Mouse (Mus musculus) stomach, postnatal 0 days (tissue): Measurements from ENCODE around the gene BC048562. TPM values are rescaled to one million over a fixed set of nuclear protein-coding genes. Genes with fewer than 3 reads are reported as not detected.

Experiments used
- ATAC-seq: fragments of 200-750 bp; cut with Nextera tagmentation; 2 replicates; pipeline ENCODE4 v1.8.0; 2017; ENCODE audit not compliant: low FRiP score, low TSS enrichment
- DNase-seq: peaks from one replicate; pipeline ENCODE4 v3.0.0-alpha.2; 2016; ENCODE audit warnings: low spot score
- H3K27ac ChIP-seq: fragments of 300-500 bp; sonication (generic); replicated peaks from 2 replicates; pipeline ENCODE4 v1.5.1; 2014; ENCODE audit warnings: mild to moderate bottlenecking, control low read depth
- H3K27me3 ChIP-seq: fragments of 300-500 bp; sonication (generic); 2 replicates; pipeline ENCODE4 v1.6.1; 2014; ENCODE audit warnings: low read length; ENCODE audit not compliant: control insufficient read depth, insufficient read depth
- H3K36me3 ChIP-seq: fragments of 300-500 bp; sonication (generic); 2 replicates; pipeline ENCODE4 v1.6.1; 2014; ENCODE audit warnings: low read length, mixed read lengths; ENCODE audit not compliant: control insufficient read depth, insufficient read depth
- H3K4me1 ChIP-seq: fragments of 300-500 bp; sonication (generic); replicated peaks from 2 replicates; pipeline ENCODE4 v1.6.1; 2014; ENCODE audit warnings: antibody characterized with exemption; ENCODE audit not compliant: control insufficient read depth, insufficient read depth
- H3K4me2 ChIP-seq: fragments of 300-500 bp; sonication (generic); replicated peaks from 2 replicates; pipeline ENCODE4 v1.6.1; 2014; ENCODE audit warnings: low read depth, mild to moderate bottlenecking, control low read depth, moderate library complexity
- H3K4me3 ChIP-seq: fragments of 300-500 bp; sonication (generic); 2 replicates; pipeline ENCODE4 v1.5.1; 2014; ENCODE audit warnings: low read depth, low read length, control low read depth
- H3K9ac ChIP-seq: fragments of 300-500 bp; sonication (generic); 2 replicates; pipeline ENCODE4 v1.6.1; 2014; ENCODE audit warnings: mild to moderate bottlenecking, low read length, control low read depth, mixed read lengths
- H3K9me3 ChIP-seq: fragments of 300-500 bp; sonication (generic); 2 replicates; pipeline ENCODE4 v1.6.1; 2016; ENCODE audit warnings: low read length; ENCODE audit not compliant: control insufficient read depth
- CTCF ChIP-seq: IDR thresholded peaks from 2 replicates; pipeline ENCODE4 v1.5.1; 2016; ENCODE audit warnings: antibody characterized with exemption, low read depth, mild to moderate bottlenecking, moderate library complexity
- EP300 ChIP-seq: optimal IDR thresholded peaks from 2 replicates; pipeline ENCODE3; 2016; ENCODE audit warnings: antibody characterized with exemption
- WGBS: fragments of 180-500 bp; shearing (Covaris S2); extraction: QIAGEN DNeasy Blood & Tissue Kit; methylation state at CpG from one replicate; pipeline ENCODE4 v1.1.7; 2014; 5-methylcytosine and 5-hydroxymethylcytosine counted together
- polyA plus RNA-seq: library from polyadenylated mRNA; unstranded; fragments of >200 nt; fragmentation: Nextera tagmentation; extraction: Ambion mirVana; gene quantifications from 2 replicates; pipeline ENCODE4 v1.2.1, GENCODE M21; 2015

BC048562 gene
- polyA plus RNA-seq, 1 experiment from 2014 or later, result not detected

GRCm38 (mm10) chr9:108411381-108411942 is 24.8 kb upstream of the BC048562 start:
- H3K4me2 ChIP-seq, result no peak overlapping the region
- H3K27ac ChIP-seq, result no peak overlapping the region
- H3K9ac ChIP-seq, result no peak overlapping the region
- TF ChIP-seq EP300, result no peak
- no peak for TF ChIP-seq CTCF
- no peaks in the 10 kb centered on the region for H3K36me3 ChIP-seq
- WGBS, result 77% methylated on average over 9 of the region's 9 CpGs
- H3K27me3 ChIP-seq, result no peaks in the 10 kb centered on the region
- DNase-seq, result no peak
- H3K4me1 ChIP-seq, result no peaks in the 10 kb centered on the region
- H3K9me3 ChIP-seq, result no peaks in the 10 kb centered on the region
- ATAC-seq, result no peak
- no peak overlapping the region for H3K4me3 ChIP-seq

- Histone ChIP-seq H3K4me2 (no peak overlapping the region), H3K4me1 (no peaks in the 10 kb centered on the region), H3K9me3 (no peaks in the 10 kb centered on the region), H3K36me3 (no peaks in the 10 kb centered on the region), H3K27me3 (no peaks in the 10 kb centered on the region), H3K9ac (no peak overlapping the region), H3K27ac (no peak overlapping the region), H3K4me3 (no peak overlapping the region)
- DNase-seq (no peak), ATAC-seq (no peak)
- TF ChIP-seq CTCF (peak; percentile 65), EP300 (no peak)
- WGBS, result 68% methylated on average over 1 of the region's 1 CpGs
Measured at GRCm38 (mm10) chr9:108412221-108412620, 24.1 kb upstream of the BC048562 start.

- Histone ChIP-seq H3K36me3 (no peaks in the 10 kb centered on the region), H3K4me2 (no peak within 1 kb of the TSS), H3K9me3 (no peaks in the 10 kb centered on the region), H3K9ac (no peak within 1 kb of the TSS), H3K27ac (no peak within 1 kb of the TSS), H3K27me3 (no peaks in the 10 kb centered on the region), H3K4me1 (no peaks in the 10 kb centered on the region), H3K4me3 (no peak within 1 kb of the TSS)
- ATAC-seq (no peak), DNase-seq (no peak)
- no peak for TF ChIP-seq EP300
- TF ChIP-seq CTCF, result no peak
Measured at GRCm38 (mm10) chr9:108428384-108428783, 7.9 kb upstream of the BC048562 start, which contains the start of gene Ccdc36. Gene Ccdc36, minus strand, starts transcription at chr9:108428484.

- ATAC-seq (peak; percentile 65; the same call in 1 of the 2 replicates), DNase-seq (peak; percentile 50)
- Histone ChIP-seq H3K27ac (no peak overlapping the region), H3K36me3 (no peaks in the 10 kb centered on the region), H3K9me3 (no peaks in the 10 kb centered on the region), H3K4me3 (peak overlapping the region; percentile 8), H3K4me2 (peak overlapping the region; percentile 24), H3K4me1 (no peaks in the 10 kb centered on the region), H3K27me3 (no peaks in the 10 kb centered on the region), H3K9ac (no peak overlapping the region)
- WGBS, result 54% methylated on average over 32 of the region's 32 CpGs
- TF ChIP-seq CTCF (no peak), EP300 (no peak)
Measured at GRCm38 (mm10) chr9:108431431-108432067, 4.7 kb upstream of the BC048562 start.

- Histone ChIP-seq H3K4me1 (no peaks in the 10 kb centered on the region), H3K9me3 (no peaks in the 10 kb centered on the region), H3K27ac (no peak overlapping the region), H3K4me2 (no peak overlapping the region), H3K36me3 (no peaks in the 10 kb centered on the region), H3K27me3 (no peaks in the 10 kb centered on the region), H3K9ac (no peak overlapping the region), H3K4me3 (no peak overlapping the region)
- WGBS, result 78% methylated on average over 6 of the region's 6 CpGs
- DNase-seq (no peak), ATAC-seq (no peak)
- TF ChIP-seq CTCF, result no peak
- no peak for TF ChIP-seq EP300
Measured at GRCm38 (mm10) chr9:108439176-108439575, 2.9 kb downstream of the BC048562 start.

GRCm38 (mm10) chr9:108440485-108440884 is 4.2 kb downstream of the BC048562 start:
- WGBS, result 65% methylated on average over 5 of the region's 5 CpGs
- H3K4me1 ChIP-seq, result no peaks in the 10 kb centered on the region
- no peak for ATAC-seq
- no peak overlapping the region for H3K4me2 ChIP-seq
- H3K27me3 ChIP-seq, result no peaks in the 10 kb centered on the region
- H3K27ac ChIP-seq, result no peak overlapping the region
- no peak overlapping the region for H3K4me3 ChIP-seq
- no peaks in the 10 kb centered on the region for H3K36me3 ChIP-seq
- DNase-seq, result no peak
- H3K9ac ChIP-seq, result no peak overlapping the region
- no peak for TF ChIP-seq EP300
- no peak for TF ChIP-seq CTCF
- H3K9me3 ChIP-seq, result no peaks in the 10 kb centered on the region
